Mouse (Mus musculus): ENCODE measurements around the gene Tmem189.
"Not testable (repeated sequence)": the region's sequence is repeated elsewhere in the genome, so short reads cannot be mapped to it uniquely, and the experiment has no call there.

Tmem189 gene

DNA sequence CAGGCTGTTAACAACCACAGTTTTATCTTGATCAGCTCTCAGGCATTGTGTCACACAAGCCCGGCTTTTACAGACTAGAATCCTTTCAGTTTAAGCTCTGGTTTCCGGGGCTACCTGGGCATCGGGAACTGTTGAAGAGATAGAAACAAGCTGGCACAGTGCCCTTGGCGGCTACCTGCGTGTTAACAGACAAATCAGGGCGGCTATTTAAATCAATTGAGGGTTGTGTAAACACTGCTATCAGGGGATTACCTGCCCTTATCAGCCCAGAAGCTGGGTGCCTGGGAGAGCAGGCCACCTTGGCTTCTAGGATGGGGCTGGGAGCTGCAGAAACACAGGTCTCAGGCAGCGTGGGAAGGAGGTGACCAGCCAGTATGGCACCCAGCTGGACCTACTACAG lies 36.9 kb downstream of the Tmem189 start:
- DNase-seq (ENCODE audit: low spot score in 2 of 2) = no peak

DNA sequence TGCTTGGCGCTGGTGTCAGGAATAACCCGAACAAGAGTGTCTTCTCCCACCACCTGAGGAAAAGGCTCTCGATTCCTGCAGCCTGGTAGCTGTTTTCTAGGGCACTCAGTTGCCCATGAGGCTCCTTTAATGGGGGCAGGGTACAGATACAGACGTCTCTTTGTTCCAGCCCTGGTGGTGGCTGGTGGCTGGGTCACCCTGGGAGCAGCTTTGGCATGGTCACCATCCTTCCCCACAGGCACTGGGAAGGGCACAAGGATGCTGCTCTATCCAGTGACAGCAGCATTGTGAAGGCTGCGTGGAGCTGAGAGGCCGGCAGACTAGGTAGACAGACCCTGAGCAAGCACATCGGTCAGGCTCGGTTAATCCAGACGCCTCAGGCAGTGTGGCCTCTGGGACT lies 38.0 kb downstream of the Tmem189 start:
- no peak for DNase-seq (ENCODE audit: low spot score in 2 of 2)

DNA sequence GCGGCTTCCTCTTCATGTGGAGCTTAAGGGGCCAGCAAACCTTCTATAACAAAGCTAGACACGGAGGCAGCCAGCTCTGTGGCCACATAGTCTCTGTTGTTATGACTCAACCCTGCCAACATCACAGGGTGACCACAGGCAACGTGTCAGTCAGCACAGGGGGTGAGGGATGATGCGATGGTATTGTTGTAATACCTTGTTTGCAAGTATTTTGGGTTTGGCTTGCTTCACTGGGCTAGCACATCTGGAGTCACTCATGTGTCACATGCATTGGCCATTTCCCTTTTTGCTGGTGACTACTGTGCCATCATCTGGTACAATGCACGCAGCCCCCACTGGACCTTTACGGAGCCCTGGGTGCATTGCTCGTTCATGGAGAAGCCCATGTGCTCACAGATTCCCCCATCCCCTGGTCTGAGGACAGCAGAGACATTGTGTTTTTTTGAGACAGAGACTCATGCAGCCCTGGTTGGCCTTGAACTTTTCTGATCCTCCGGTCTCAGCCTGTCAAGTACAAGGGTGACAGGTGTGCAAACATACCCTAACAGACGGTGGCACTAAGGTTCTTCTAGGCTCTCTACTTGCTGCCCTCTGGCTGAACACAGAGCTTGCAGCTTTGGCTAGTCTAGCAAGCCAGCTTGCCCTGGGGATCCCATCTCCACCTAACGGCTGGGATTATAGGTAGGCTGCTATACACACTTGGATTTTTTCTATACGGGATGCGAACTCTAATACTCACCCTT lies 40.2 kb downstream of the Tmem189 start:
- DNase-seq (ENCODE audit: low spot score in 2 of 2) = no peak

DNA sequence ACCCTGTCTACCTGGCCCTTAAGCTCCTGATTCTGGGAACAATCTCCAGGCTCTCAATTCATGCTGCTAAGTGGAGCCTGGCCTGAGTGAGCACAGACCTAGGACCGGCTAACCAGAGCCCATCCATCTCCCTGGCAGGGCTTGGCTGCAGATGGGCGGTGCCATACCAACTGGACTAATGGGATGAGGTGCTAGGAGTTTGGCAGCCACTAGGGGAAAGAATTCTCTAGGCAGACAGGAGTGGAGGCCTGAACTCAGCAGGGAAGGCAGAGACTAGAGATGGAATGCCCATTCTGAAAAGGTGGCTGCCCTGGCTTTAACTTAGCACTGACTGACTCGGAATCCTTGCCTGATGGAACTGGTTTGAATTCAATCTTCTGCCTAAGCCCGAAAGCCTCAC lies 43.2 kb downstream of the Tmem189 start:
- no peak for DNase-seq (ENCODE audit: low spot score in 2 of 2)

DNA sequence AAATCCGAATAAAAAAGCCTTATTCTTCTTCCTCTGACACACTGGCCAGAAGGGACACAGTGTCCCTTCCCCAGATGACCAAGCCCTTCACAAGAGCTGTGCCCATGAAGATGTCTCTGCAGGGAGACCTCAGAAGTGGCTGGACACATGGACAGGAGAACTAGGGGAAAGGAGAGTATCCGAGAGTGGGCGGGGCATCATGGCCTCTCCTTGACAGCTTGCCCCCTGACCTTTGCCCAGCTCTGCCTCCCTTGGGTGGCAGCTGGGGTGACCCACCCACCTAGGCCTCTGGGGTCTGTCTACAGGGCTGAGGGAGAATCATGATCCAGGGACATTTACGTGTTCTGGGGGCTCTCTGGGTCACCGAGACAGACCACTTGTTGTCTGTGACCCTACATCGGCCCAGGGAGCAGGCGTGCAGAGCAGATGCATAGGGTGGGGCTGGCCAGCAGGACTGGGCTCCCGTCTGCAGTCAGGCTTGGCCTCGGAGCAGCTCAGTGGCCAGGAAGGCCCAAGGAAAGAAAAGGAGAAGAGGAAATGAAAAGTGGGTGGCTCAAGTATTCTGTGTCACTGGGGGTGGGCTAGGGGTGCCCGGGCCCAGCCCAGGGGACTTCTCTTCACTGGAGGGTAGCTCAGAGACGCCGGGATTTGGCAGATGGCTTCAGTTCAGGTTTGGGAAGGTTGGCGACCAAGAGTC lies 46.1 kb downstream of the Tmem189 start:
- DNase-seq (ENCODE audit: low spot score in 2 of 2) = not testable (repeated sequence)

DNA sequence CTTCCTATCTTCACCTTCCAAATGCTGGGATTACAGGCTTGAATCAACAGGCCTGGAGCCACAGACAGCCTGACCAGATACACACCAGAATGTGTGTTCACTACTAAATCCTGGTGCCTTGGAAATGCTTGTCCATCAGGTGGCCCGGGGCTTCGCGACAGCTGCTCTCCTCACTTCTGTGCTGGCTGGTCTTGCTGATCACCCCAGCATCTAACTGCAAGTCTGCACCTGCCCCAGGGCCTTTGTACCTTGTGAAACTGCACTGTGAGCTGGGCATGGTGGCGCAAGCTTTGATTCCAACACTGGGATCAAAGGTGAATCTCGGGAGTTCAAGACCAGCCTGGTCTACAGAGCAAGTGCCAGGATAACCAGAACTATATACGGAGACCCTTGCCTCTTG lies 47.5 kb downstream of the Tmem189 start:
- DNase-seq (ENCODE audit: low spot score in 2 of 2) = no peak

DNA sequence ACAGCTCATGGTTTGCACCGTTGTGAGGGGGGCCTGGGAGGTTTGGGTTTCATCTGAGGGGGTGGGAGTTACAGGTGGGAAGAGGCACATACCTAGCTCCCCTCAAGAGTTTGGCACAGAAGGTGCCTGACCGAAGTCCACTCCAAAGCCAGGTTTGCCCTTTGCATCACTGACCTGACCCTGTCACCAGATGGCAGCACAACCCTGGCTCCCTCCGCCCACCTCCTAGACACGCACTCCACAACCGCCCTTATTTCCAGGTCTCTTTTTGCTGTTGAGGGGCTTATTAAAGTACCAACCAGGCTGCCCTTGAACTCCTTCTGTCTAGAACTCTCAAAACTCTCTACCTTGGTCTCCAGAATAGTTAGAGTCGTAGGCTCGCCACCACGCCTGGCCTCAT lies 48.3 kb downstream of the Tmem189 start:
- no peak for DNase-seq (ENCODE audit: low spot score in 2 of 2)

DNA sequence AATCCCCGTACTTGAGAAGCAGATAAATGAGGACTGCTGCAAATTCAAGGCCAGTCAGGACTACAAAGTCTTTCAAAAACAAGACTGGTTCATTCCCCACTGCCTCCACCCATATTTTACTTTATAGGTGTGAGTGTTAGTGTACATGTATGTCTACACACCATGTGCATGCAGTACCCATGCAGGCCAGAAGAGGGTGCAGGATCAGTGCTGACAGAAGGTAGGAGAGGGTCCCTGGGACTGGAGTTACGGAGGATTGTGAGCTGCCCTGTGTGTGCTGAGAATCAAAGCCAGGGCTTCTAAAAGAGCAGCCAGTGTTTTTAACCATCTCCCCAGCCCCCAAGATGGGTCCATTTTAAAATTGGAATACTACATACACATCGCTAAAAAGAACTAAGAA lies 49.3 kb downstream of the Tmem189 start:
- DNase-seq (ENCODE audit: low spot score in 2 of 2) = no peak

DNA sequence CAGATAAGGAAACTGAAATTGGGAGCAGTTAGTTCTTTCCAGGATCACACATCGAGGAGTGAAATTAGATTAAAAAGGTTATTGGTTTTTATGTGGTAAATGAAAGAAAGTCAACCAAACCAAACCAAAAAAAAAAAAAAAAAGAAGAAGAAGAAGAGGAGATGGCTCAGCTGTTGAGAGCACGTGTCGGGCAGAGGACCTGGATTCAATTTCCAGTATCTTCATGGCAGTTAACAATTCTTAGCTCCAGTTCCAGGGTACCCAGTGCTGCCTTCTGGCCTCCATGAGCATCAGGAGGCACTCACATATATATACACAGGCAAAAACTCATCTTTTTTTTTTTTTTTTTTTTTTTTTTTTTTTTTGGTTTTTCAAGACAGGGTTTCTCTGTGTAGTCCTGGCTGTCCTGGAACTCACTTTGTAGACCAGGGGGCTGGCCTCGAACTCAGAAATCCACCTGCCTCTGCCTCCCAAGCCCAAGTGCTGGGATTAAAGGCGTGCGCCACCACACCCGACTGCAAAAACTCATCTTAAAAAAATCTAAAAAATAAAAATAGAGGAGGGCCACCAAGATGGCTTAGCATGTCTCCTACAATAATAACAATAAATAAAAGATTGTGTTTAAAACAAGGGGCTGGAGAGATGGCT lies 54.6 kb downstream of the Tmem189 start:
- DNase-seq (ENCODE audit: low spot score in 2 of 2) = no peak

DNA sequence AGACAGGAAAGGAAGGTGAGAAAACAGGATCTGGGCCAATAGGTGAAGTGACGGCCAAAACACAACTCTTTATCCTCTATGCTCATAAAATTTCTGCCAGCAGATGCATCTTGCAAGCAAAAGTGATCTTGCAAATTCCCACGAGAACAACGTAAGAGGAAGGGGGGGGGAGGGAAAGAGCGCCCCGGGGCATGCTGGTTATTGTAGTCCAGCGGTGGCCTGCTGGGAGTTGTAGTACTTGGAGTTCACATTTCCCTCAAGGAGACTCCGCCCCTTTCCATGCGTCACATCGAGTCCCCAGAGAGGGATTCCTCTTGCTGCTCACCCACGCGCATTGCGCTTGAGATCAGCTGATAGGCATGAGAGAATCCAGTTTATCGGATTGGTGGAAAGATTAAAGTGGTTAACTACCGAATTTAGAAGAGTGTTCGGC lies 55.3 kb downstream of the Tmem189 start:
- peak; percentile 98 for DNase-seq (ENCODE audit: low spot score in 2 of 2)

DNA sequence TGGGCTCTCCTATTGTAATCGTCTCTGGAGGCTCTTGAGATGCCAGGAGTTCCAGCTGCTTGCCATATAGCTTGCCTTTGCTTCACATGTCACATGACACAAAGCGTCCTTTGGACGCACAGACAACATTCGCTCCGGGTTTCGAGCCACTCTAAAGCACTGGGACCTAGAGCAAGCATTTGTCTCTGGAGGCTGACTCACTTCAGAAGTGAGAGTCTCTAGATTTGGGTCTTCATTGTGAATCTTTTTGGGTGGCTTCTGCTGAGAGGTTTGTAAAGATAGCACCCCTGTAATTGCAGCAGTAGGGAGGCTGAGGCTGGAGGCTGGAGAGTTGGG lies 56.1 kb downstream of the Tmem189 start:
- DNase-seq (ENCODE audit: low spot score in 2 of 2) = no peak

DNA sequence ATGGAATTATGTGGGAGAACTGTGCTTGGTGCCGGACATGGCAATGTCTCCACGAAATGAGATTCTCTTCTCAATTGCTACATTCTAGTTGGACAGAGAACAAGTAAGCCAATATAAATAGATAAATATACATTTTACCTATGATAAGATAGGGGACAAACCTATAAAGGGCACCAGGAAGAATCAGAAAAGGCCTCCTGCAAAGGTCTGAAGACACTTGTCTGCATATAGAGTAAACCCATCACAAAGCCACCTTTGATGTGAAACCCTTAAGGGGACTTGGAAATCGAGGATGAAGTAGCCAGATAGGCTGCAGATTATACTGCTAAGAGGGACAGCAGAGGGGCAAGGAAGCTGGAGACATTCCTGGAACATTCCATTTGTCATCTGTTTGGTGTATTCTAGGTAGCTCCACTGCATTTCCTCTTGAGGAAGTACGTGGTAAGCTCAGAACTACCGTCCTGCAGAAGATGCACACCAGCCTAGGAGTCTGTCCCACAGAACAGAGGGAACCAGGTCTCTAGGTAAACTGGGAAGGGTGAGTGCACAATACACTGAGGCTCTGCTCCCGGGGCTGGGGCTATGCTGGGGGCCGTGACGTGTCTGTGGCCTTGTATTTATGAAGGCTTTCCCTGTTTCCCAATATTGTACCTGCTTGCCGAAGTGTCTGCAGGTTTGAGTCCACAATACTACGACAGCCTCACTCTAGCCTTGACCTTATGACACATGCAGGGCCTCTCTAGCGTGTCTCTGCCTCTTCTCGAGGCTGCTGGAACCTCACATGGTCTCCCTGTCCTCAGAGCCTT lies 56.7 kb downstream of the Tmem189 start:
- no peak for DNase-seq (ENCODE audit: low spot score in 2 of 2)

DNA sequence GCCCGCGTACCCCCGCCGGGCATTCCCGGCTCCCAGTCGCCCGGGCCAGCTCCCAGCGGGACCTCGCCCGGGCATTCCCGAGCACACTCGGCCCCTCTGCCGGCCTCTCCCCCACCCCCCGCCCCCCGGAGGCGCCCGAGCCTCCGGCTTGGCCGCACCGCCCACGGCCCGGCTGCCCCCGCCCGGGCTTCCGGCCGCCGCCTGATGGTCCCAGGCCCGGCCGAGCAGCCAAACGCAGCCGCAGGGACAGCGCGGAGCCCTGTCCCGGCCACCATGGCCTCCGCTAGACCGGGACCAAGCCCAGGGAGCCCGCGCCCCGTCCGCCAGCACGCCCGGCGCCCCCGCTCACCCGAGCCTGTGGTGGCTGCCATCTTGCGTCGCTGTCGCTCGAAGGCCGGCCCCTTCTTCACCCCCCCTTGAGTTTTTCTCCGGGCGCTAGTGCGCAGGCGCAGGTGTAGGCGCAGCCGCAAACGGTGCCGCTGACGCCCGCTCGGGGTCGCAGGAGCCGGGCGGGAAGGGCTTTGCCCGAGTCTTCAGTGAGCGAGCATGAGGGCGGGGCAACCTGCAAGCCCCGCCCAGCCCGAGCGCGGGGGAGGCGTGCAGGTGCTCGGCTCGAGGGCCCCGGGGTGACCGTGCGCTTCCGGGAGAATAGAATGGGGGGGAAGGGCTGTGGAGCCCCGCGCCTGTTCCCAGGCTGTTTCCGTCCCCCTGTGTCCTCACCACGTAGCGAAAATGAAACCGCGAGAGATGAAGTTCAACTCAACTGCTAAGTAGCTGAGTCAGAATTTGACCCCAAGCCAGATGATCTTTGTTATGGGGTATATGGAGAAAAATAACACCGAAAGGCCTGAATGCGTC lies 57.8 kb downstream of the Tmem189 start, which contains the start of gene Ube2v1:
TSS of gene Ube2v1 (minus strand) at position 505 of the 858 bp plus-strand sequence.
- peak; percentile 92 to 97 for DNase-seq (ENCODE audit: low spot score in 2 of 2)

DNA sequence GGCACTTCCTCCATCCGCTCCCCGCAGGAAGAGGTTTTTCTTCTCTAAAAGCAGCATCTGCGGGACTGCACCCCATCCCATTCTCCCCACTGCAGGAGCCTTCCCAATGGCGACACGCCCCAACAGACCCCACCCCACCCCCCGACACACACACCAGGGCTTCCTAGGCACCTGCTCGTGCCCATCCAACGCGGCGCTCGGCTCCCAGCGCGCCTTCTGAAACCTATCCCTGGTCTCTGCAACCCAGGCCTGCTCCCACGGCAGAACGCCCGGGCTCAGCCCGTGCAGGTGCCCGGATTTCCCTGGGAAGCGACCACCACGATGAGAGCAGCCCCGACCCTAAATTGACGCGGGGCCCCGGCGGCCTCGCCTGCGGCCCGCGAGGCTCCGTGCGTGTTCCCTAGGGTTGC lies 58.4 kb downstream of the Tmem189 start:
- DNase-seq (ENCODE audit: low spot score in 2 of 2) = no peak

DNA sequence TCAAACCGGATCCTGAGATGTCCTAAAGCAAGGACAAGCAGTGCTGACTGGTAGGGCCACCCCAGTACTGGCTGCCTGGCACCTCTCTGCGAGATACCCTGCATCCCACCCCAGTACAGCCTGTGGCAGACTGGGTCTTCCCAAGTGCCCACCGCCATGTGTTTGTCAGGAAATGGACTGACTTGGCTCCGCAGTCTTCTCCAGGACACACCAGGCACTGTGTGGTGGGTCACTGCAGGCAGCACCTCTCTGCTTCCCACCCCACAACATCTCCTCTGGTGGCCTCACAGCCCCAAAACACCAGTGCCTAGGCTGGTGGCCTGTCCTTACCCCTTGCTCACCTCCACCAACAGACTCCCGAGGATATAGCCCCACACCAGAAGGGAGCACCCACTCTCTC lies 59.2 kb downstream of the Tmem189 start:
- no peak for DNase-seq (ENCODE audit: low spot score in 2 of 2)

DNA sequence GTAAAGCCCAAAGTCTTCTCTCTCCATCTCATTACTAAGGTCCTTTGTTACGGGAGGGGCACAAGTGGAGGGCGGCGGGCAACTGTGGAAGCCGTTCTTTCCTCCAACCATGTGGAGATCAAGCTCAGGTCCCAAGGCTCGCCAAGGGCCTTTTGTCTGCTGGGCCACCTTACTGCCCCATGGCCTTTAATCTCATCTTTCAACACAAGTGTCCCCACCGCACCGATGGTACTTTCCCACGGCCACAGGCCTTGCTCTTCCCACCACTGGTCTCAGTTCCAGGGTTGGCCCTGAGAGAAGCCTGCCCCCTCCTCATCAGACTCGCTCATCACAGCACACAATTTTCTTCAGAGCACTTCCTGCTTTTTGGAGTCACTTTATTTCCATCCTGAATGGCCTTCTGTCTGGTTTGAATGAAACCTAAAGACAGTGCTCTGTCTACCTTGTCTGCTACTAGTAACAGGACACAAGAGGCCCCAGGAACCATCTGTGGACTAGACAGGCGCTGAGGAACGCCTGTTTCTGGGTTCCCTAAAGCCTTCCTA lies 59.9 kb downstream of the Tmem189 start:
- no peak for DNase-seq (ENCODE audit: low spot score in 2 of 2)

DNA sequence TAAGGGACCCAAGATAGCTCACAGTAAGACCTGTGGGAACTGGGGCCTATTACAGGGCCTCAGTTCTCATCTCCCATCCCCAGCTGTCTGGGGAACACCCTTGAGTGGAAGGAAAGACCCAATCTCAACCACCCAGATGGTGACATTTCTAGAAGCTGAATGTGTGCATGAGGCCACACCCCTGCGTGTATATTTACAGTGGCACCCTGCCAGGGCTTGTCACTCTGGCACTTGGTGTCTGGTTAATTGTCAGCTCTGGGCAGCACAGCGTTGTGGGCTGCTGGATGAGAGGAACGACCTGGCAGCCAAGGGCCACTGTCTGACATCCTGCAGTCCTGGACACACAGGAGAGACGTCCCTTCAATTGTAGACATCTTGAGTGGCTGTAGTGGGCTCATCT lies 60.8 kb downstream of the Tmem189 start:
- no peak for DNase-seq (ENCODE audit: low spot score in 2 of 2)

DNA sequence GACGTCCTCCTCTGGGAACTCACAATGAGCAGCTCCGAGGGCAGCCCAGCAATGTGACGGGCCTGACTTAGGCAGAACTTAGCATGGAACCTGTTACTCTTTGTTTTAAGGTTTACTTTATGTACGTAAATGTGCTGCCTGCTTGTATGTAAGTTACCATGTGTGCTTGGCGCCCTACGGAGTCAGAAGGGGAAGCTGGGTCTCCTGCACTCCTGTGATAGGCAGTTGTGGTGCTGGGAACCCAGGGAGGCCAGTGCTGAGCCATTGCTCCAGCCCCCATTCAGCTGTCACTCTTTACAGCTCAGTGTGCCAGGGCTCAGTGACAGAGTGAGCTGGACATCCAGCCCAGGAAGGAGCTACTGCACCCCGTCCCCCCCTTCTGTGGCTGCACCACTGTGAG lies 62.6 kb downstream of the Tmem189 start:
- no peak for DNase-seq (ENCODE audit: low spot score in 2 of 2)

DNA sequence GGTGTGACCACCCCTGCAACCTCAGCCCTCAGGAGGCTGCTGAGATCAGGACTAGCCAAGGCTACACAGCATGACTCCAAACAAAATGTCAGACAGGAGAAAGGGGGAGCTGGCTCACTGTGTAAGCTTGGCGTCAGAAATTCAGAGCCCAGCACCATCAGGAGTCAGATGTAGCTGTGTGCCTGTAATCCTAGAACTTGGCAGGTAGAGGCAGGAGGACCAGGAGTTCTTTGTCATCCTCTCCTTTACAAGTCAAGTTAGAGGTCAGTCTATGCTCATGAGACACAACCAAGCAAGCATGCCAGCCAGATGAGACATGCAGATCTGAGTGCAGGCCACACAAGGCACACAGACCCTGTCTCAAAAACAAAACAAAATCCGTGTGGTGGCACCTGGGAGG lies 64.0 kb downstream of the Tmem189 start:
- no peak for DNase-seq (ENCODE audit: low spot score in 2 of 2)

DNA sequence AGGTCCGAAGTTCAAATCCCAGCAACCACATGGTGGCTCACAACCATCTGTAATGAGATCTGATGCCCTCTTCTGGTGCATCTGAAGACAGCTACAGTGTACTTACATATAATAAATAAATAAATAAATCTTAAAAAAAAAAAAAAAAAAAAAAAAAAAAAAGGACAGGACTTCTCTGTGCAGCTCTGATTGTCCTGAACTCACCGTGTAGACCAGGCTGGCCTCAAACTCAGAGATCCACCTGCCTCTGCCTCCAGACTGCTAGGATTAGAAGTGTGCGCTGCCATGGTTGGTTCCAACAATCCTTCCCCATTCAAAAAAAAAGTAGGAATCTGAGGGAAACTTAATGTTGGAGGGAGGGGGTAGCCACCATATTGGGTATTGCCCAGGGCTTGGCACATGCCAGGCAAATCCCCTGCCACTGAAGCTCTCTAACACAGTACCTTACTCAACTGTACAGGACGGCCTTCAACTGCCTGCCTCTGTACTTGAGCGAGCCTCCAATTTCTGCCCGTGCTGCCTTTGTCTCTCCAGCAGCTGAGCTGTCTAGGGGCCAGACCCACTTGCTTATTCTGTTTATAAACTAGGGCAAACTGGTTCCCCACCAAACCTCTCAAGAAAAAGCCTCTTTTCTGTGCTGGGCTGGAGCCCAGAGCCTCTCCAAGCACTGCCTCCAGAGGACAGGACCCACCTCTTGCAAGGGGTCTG lies 65.1 kb downstream of the Tmem189 start:
- no peak for DNase-seq (ENCODE audit: low spot score in 2 of 2)
